Mouse (Mus musculus) inflammation-experienced regulatory T-cells, adult 6 months (primary cell): Measurements from ENCODE around the gene Ccdc34. TPM values are rescaled to one million over a fixed set of nuclear protein-coding genes. Genes with fewer than 3 reads are reported as not detected.

ENCODE experiments used
- ATAC-seq: one replicate; pipeline ENCODE4 v1.8.0; 2017
- polyA plus RNA-seq, 3 experiments: library from polyadenylated mRNA; unstranded; fragments of 100-300 nt; shearing (Covaris generic); gene quantifications; one replicate each; pipeline ENCODE4 v1.2.1; 2017

Ccdc34 gene
- polyA plus RNA-seq, 3 experiments from 2014 or later: 6.5 to 17.0 (median 8.0) TPM

GRCm38 (mm10) chr2:110004668-110005067, 12.9 kb upstream of the Ccdc34 start:
- ATAC-seq: no peak

- ATAC-seq: no peak
These were observed 12.5 kb upstream of the Ccdc34 start for GRCm38 (mm10) chr2:110005164-110005563.

- no peak for ATAC-seq
These were observed 11.9 kb upstream of the Ccdc34 start for GRCm38 (mm10) chr2:110005596-110006239.

- no peak for ATAC-seq
These were observed 10.0 kb upstream of the Ccdc34 start for GRCm38 (mm10) chr2:110007423-110008267.

- no peak for ATAC-seq
These were observed 8.2 kb upstream of the Ccdc34 start for GRCm38 (mm10) chr2:110009449-110009848.

- ATAC-seq: no peak
These were observed 5.4 kb upstream of the Ccdc34 start for GRCm38 (mm10) chr2:110012184-110012725.

GRCm38 (mm10) chr2:110017087-110017486, 530 bp upstream of the Ccdc34 start:
- ATAC-seq: no peak

GRCm38 (mm10) chr2:110019656-110020055, 2.0 kb downstream of the Ccdc34 start:
- ATAC-seq: no peak

- ATAC-seq: no peak
These were observed 2.8 kb downstream of the Ccdc34 start for GRCm38 (mm10) chr2:110020430-110020829.

- no peak for ATAC-seq
These were observed 18.6 kb downstream of the Ccdc34 start for GRCm38 (mm10) chr2:110036265-110036664.

GRCm38 (mm10) chr2:110036665-110037064, 19.0 kb downstream of the Ccdc34 start:
- ATAC-seq: no peak

- ATAC-seq: no peak
These were observed 19.6 kb downstream of the Ccdc34 start for GRCm38 (mm10) chr2:110037221-110037620.

- ATAC-seq: no peak
These were observed 20.7 kb downstream of the Ccdc34 start for GRCm38 (mm10) chr2:110038341-110038740.

GRCm38 (mm10) chr2:110042861-110043760, 25.5 kb downstream of the Ccdc34 start:
- ATAC-seq: no peak

- no peak for ATAC-seq
These were observed 40.8 kb downstream of the Ccdc34 start for GRCm38 (mm10) chr2:110058424-110058823.

GRCm38 (mm10) chr2:110063131-110063530, 45.5 kb downstream of the Ccdc34 start:
- ATAC-seq: no peak

GRCm38 (mm10) chr2:110068916-110069315, 51.3 kb downstream of the Ccdc34 start:
- ATAC-seq: no peak

GRCm38 (mm10) chr2:110073023-110073422, 55.4 kb downstream of the Ccdc34 start:
- ATAC-seq: no peak

GRCm38 (mm10) chr2:110074646-110075452, 57.2 kb downstream of the Ccdc34 start:
- ATAC-seq: no peak

- ATAC-seq: no peak
These were observed 59.6 kb downstream of the Ccdc34 start for GRCm38 (mm10) chr2:110077240-110077639.

GRCm38 (mm10) chr2:110077655-110078054, 60.0 kb downstream of the Ccdc34 start:
- ATAC-seq: no peak

- ATAC-seq: no peak
These were observed 62.9 kb downstream of the Ccdc34 start for GRCm38 (mm10) chr2:110080532-110080931.
